Mouse (Mus musculus) T-helper 2 cell (primary cell): ENCODE data around the gene Slc4a10.

Source experiments
- in situ Hi-C: fragments of 300-600 bp; cut with MboI, MseI; formaldehyde crosslinking; loops from one replicate; pipeline ENCODE4 v1.15.1; 2025; ENCODE audit warnings: high pct_unique_total_duplicates

Slc4a10 gene

GRCm38 (mm10) chr2:62278779-62279178 lies 232.5 kb downstream of the Slc4a10 start:
- in situ Hi-C loops: no loop called here

- in situ Hi-C loops: no loop called here
Observed at GRCm38 (mm10) chr2:62279777-62280176, 233.5 kb downstream of the Slc4a10 start.

GRCm38 (mm10) chr2:62285026-62285425 lies 238.8 kb downstream of the Slc4a10 start:
- in situ Hi-C loops: no loop called here

- in situ Hi-C loops: no loop called here
Observed at GRCm38 (mm10) chr2:62285847-62286246, 239.6 kb downstream of the Slc4a10 start.

GRCm38 (mm10) chr2:62287532-62287931 lies 241.3 kb downstream of the Slc4a10 start:
- in situ Hi-C loops: no loop called here

- in situ Hi-C loops: no loop called here
Observed at GRCm38 (mm10) chr2:62293846-62294245, 247.6 kb downstream of the Slc4a10 start.

- in situ Hi-C loops: no loop called here
Observed at GRCm38 (mm10) chr2:62301716-62302115, 255.5 kb downstream of the Slc4a10 start.

- in situ Hi-C loops: no loop called here
Observed at GRCm38 (mm10) chr2:62306978-62307377, 260.7 kb downstream of the Slc4a10 start.

- in situ Hi-C loops: no loop called here
Observed at GRCm38 (mm10) chr2:62307477-62307876, 261.2 kb downstream of the Slc4a10 start.

- in situ Hi-C loops: no loop called here
Observed at GRCm38 (mm10) chr2:62316930-62317329, 270.7 kb downstream of the Slc4a10 start.

- in situ Hi-C loops: no loop called here
Observed at GRCm38 (mm10) chr2:62319489-62319888, 273.2 kb downstream of the Slc4a10 start.

GRCm38 (mm10) chr2:62323078-62323637 lies 276.9 kb downstream of the Slc4a10 start:
- in situ Hi-C loops: no loop called here

- in situ Hi-C loops: no loop called here
Observed at GRCm38 (mm10) chr2:62325388-62325787, 279.1 kb downstream of the Slc4a10 start.

- in situ Hi-C loops: no loop called here
Observed at GRCm38 (mm10) chr2:62331913-62332312, 285.7 kb downstream of the Slc4a10 start.

GRCm38 (mm10) chr2:62332465-62332864 lies 286.2 kb downstream of the Slc4a10 start:
- in situ Hi-C loops: no loop called here

GRCm38 (mm10) chr2:62334397-62335243 lies 288.4 kb downstream of the Slc4a10 start:
- in situ Hi-C loops: no loop called here

- in situ Hi-C loops: no loop called here
Observed at GRCm38 (mm10) chr2:62337086-62337485, 290.8 kb downstream of the Slc4a10 start.

- in situ Hi-C loops: no loop called here
Observed at GRCm38 (mm10) chr2:62339222-62339944, 293.1 kb downstream of the Slc4a10 start.

- in situ Hi-C loops: no loop called here
Observed at GRCm38 (mm10) chr2:62341061-62341733, 294.9 kb downstream of the Slc4a10 start.

- in situ Hi-C loops: no loop called here
Observed at GRCm38 (mm10) chr2:62341734-62342128, 295.5 kb downstream of the Slc4a10 start.

GRCm38 (mm10) chr2:62344367-62344766 lies 298.1 kb downstream of the Slc4a10 start:
- in situ Hi-C loops: no loop called here

- in situ Hi-C loops: no loop called here
Observed at GRCm38 (mm10) chr2:62346771-62347170, 300.5 kb downstream of the Slc4a10 start.
